Mouse (Mus musculus): ENCODE measurements around the gene Ldhd. TPM values are rescaled to one million over a fixed set of nuclear protein-coding genes. Genes with fewer than 3 reads are reported as not detected.

The Ldhd gene
- polyA plus RNA-seq, 1 experiment from 2014 or later: 0.11 TPM

GRCm38 (mm10) chr8:111587545-111588094 is 42.6 kb downstream of the Ldhd start:
- no peak for ATAC-seq (replicated peaks; ENCODE audit: low FRiP score)
- Histone ChIP-seq H3K4me3 (ENCODE audit: low read depth, low read length) (no peak overlapping the region), H3K36me3 (ENCODE audit: control insufficient read depth, insufficient read depth, low read length) (no peaks in the 10 kb centered on the region), H3K4me1 (replicated peaks; ENCODE audit: control insufficient read depth, insufficient read depth, low read length) (0 out of 2 replicates have a peak, but pooled peaks cover under 1% of the 10 kb centered on the region), H3K27ac (ENCODE audit: low read depth, low read length) (no peak overlapping the region), H3K27me3 (ENCODE audit: control insufficient read depth, insufficient read depth, low read length) (no peaks in the 10 kb centered on the region), H3K9ac (ENCODE audit: low read length) (no peak overlapping the region), H3K4me2 (ENCODE audit: low read depth, low read length, severe bottlenecking) (no peak overlapping the region), H3K9me3 (ENCODE audit: control insufficient read depth, low read length) (no peaks in the 10 kb centered on the region)
- DNase-seq (ENCODE audit: low spot score): no peak
- WGBS: 84% methylated on average over 1 of the region's 1 CpGs

DNA sequence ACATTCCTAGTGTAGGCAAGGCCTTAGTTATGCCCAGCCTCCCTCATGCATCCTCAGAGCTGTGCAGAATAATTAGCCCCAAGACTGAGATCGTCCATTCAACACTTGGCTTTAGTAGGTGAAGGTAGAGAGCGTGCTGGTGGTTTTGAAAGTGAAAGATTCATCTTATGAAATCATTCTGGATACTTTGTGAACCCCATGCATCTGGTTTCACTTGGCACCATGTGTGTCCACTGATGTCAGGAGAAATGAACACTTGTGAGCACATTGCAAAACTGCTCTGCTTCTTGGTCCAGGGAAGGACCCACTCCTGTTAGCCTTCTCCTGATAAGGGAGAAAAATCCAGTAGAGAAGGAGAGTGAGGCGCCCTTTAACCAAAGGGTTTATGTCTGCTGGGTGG is 45.2 kb downstream of the Ldhd start:
- Histone ChIP-seq H3K36me3 (ENCODE audit: control insufficient read depth, insufficient read depth, low read length) (no peaks in the 10 kb centered on the region), H3K9ac (ENCODE audit: low read length) (no peak overlapping the region), H3K9me3 (ENCODE audit: control insufficient read depth, low read length) (no peaks in the 10 kb centered on the region), H3K4me1 (replicated peaks; ENCODE audit: control insufficient read depth, insufficient read depth, low read length) (no peaks in the 10 kb centered on the region), H3K27ac (ENCODE audit: low read depth, low read length) (no peak overlapping the region), H3K4me2 (ENCODE audit: low read depth, low read length, severe bottlenecking) (no peak overlapping the region), H3K4me3 (ENCODE audit: low read depth, low read length) (no peak overlapping the region), H3K27me3 (ENCODE audit: control insufficient read depth, insufficient read depth, low read length) (no peaks in the 10 kb centered on the region)
- DNase-seq (ENCODE audit: low spot score): no peak
- 82% methylated on average over 3 of the region's 3 CpGs for WGBS
- ATAC-seq (replicated peaks; ENCODE audit: low FRiP score): no peak

DNA sequence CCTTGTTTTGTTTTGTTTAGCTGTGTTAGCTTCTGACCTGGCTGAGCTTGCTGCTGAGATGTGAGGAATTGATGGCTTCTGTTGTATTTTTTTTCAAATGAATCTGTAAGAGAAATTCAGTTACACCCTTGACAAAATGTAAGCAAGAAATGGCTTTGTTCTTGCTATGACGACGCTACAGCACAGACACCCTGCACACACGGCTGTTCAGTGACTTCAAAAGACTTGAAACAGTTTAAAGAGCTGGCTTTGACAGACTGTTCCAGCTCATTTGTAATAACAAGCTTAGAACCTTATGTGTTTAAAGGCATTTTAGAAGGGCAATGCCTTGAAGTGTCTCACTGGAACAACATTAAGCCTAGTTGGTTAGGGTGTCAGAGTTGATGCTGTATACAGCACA is 47.8 kb downstream of the Ldhd start:
- Histone ChIP-seq H3K27ac (ENCODE audit: low read depth, low read length) (no peak overlapping the region), H3K36me3 (ENCODE audit: control insufficient read depth, insufficient read depth, low read length) (no peaks in the 10 kb centered on the region), H3K4me3 (ENCODE audit: low read depth, low read length) (no peak overlapping the region), H3K4me2 (ENCODE audit: low read depth, low read length, severe bottlenecking) (no peak overlapping the region), H3K27me3 (ENCODE audit: control insufficient read depth, insufficient read depth, low read length) (no peaks in the 10 kb centered on the region), H3K9ac (ENCODE audit: low read length) (no peak overlapping the region), H3K9me3 (ENCODE audit: control insufficient read depth, low read length) (no peaks in the 10 kb centered on the region), H3K4me1 (replicated peaks; ENCODE audit: control insufficient read depth, insufficient read depth, low read length) (no peaks in the 10 kb centered on the region)
- no peak for DNase-seq (ENCODE audit: low spot score)
- WGBS: 78% methylated on average over 3 of the region's 3 CpGs
- no peak for ATAC-seq (replicated peaks; ENCODE audit: low FRiP score)

- WGBS: 98% methylated on average over 3 of the region's 3 CpGs
- Histone ChIP-seq H3K9ac (ENCODE audit: low read length) (no peak overlapping the region), H3K9me3 (ENCODE audit: control insufficient read depth, low read length) (no peaks in the 10 kb centered on the region), H3K27me3 (ENCODE audit: control insufficient read depth, insufficient read depth, low read length) (no peaks in the 10 kb centered on the region), H3K4me2 (ENCODE audit: low read depth, low read length, severe bottlenecking) (no peak overlapping the region), H3K4me3 (ENCODE audit: low read depth, low read length) (no peak overlapping the region), H3K36me3 (ENCODE audit: control insufficient read depth, insufficient read depth, low read length) (no peaks in the 10 kb centered on the region), H3K27ac (ENCODE audit: low read depth, low read length) (no peak overlapping the region), H3K4me1 (replicated peaks; ENCODE audit: control insufficient read depth, insufficient read depth, low read length) (no peaks in the 10 kb centered on the region)
- DNase-seq (ENCODE audit: low spot score): no peak
- no peak for ATAC-seq (replicated peaks; ENCODE audit: low FRiP score)
Measured at GRCm38 (mm10) chr8:111580306-111580705, 49.9 kb downstream of the Ldhd start.

DNA sequence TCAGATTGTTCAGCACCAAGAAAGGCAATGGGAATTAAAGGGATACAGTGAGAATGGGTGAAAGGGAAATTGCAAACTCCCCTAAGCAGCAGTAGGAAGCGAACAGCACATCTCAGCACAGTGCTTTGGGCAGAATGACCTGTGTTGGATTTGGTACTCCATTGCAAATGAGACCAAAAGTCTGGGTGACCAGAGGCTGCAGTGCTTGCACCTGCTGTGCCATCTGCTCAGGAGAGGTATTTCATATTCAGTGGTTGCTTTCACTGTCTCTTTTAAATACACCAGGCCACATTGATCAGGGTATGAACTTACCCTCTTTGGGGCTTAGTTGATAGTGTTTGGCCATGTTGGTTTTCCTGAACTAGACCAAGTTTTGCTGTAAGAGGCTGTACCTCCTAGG is 50.9 kb downstream of the Ldhd start:
- DNase-seq (ENCODE audit: low spot score) (no peak), ATAC-seq (replicated peaks; ENCODE audit: low FRiP score) (no peak)
- no peak overlapping the region for H3K4me3 ChIP-seq (ENCODE audit: low read depth, low read length)
- no peaks in the 10 kb centered on the region for H3K27me3 ChIP-seq (ENCODE audit: control insufficient read depth, insufficient read depth, low read length)
- no peaks in the 10 kb centered on the region for H3K36me3 ChIP-seq (ENCODE audit: control insufficient read depth, insufficient read depth, low read length)
- H3K27ac ChIP-seq (ENCODE audit: low read depth, low read length): no peak overlapping the region
- 91% methylated on average over 1 of the region's 1 CpGs for WGBS
- no peak overlapping the region for H3K4me2 ChIP-seq (ENCODE audit: low read depth, low read length, severe bottlenecking)
- H3K9ac ChIP-seq (ENCODE audit: low read length): no peak overlapping the region
- no peaks in the 10 kb centered on the region for H3K4me1 ChIP-seq (replicated peaks; ENCODE audit: control insufficient read depth, insufficient read depth, low read length)
- no peaks in the 10 kb centered on the region for H3K9me3 ChIP-seq (ENCODE audit: control insufficient read depth, low read length)

DNA sequence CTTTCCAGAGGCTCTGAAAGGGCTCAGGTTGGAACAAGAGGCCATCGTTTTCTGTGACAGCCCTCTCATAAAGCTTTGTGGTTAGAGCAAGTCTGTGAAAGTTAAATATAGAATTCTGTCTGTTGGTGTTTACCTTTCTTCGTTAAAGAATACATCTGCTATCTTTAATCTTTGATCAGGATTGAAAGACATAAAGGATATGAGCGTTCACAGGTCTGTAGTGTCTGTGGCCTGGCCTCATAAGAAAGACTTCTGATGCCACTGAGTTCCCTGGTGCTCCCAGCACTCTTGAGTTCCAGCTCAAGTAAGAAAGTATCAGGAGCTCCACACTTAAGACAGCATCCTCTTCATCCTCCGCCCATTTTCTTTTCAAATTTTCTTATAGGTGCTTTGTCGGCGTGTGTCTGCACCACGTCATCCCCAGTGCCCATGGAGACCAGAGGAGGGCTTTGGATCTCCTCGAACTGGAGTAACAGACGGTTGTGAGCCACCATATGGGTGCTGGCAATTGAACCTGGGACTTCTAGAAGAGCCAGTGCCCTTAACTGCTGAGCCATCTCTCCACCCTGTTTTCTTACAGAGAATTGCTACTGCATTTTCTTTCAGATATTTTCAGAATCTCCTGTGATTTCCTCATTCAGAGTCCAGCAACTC is 52.2 kb downstream of the Ldhd start:
- Histone ChIP-seq H3K4me3 (ENCODE audit: low read depth, low read length) (no peak overlapping the region), H3K4me2 (ENCODE audit: low read depth, low read length, severe bottlenecking) (no peak overlapping the region), H3K27me3 (ENCODE audit: control insufficient read depth, insufficient read depth, low read length) (no peaks in the 10 kb centered on the region), H3K36me3 (ENCODE audit: control insufficient read depth, insufficient read depth, low read length) (no peaks in the 10 kb centered on the region), H3K9me3 (ENCODE audit: control insufficient read depth, low read length) (no peaks in the 10 kb centered on the region), H3K9ac (ENCODE audit: low read length) (no peak overlapping the region), H3K4me1 (replicated peaks; ENCODE audit: control insufficient read depth, insufficient read depth, low read length) (0 out of 2 replicates have a peak, but pooled peaks cover 2% of the 10 kb centered on the region), H3K27ac (ENCODE audit: low read depth, low read length) (no peak overlapping the region)
- no peak for DNase-seq (ENCODE audit: low spot score)
- 93% methylated on average over 9 of the region's 9 CpGs for WGBS
- no peak for ATAC-seq (replicated peaks; ENCODE audit: low FRiP score)

- Histone ChIP-seq H3K9me3 (ENCODE audit: control insufficient read depth, low read length) (no peaks in the 10 kb centered on the region), H3K36me3 (ENCODE audit: control insufficient read depth, insufficient read depth, low read length) (no peaks in the 10 kb centered on the region)
- ATAC-seq (replicated peaks; ENCODE audit: low FRiP score): no peak
Measured at GRCm38 (mm10) chr8:111576501-111576900, 53.7 kb downstream of the Ldhd start.

DNA sequence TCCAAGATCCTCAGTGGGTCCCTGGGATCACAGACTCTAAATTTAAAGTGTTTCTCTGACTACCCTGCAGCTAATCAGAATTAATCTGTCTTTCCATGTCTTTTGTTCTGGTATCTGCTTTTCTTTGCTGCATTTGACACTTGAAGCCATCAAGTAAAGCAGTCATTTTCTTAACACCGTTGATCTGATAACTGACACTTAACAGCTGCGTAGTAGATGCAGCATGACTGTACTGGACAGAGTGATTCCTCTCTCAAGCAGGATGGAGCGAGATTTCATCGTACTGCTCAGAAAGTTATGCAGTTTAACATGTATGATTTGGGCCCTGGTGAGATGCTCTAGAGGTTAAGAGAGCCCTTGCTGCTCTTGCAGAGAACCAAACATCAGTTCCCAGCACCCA is 54.7 kb downstream of the Ldhd start:
- no peak overlapping the region for H3K4me3 ChIP-seq (ENCODE audit: low read depth, low read length)
- H3K36me3 ChIP-seq (ENCODE audit: control insufficient read depth, insufficient read depth, low read length): no peaks in the 10 kb centered on the region
- peaks cover 4% of the 10 kb centered on the region; the same call in 1 of the 2 replicates for H3K4me1 ChIP-seq (replicated peaks; ENCODE audit: control insufficient read depth, insufficient read depth, low read length)
- H3K9me3 ChIP-seq (ENCODE audit: control insufficient read depth, low read length): no peaks in the 10 kb centered on the region
- H3K27me3 ChIP-seq (ENCODE audit: control insufficient read depth, insufficient read depth, low read length): no peaks in the 10 kb centered on the region
- 94% methylated on average over 4 of the region's 4 CpGs for WGBS
- ATAC-seq (replicated peaks; ENCODE audit: low FRiP score): no peak
- no peak overlapping the region for H3K27ac ChIP-seq (ENCODE audit: low read depth, low read length)
- no peak overlapping the region for H3K4me2 ChIP-seq (ENCODE audit: low read depth, low read length, severe bottlenecking)
- no peak for DNase-seq (ENCODE audit: low spot score)
- no peak overlapping the region for H3K9ac ChIP-seq (ENCODE audit: low read length)

More at GRCm38 (mm10) chr8:111576501-111576900, 53.7 kb downstream of the Ldhd start:
- H3K4me3 ChIP-seq (ENCODE audit: low read depth, low read length): no peak overlapping the region
- DNase-seq (ENCODE audit: low spot score): no peak
- no peak overlapping the region for H3K9ac ChIP-seq (ENCODE audit: low read length)
- H3K27me3 ChIP-seq (ENCODE audit: control insufficient read depth, insufficient read depth, low read length): no peaks in the 10 kb centered on the region
- H3K4me1 ChIP-seq (replicated peaks; ENCODE audit: control insufficient read depth, insufficient read depth, low read length): 0 out of 2 replicates have a peak, but pooled peaks cover 4% of the 10 kb centered on the region
- no peak overlapping the region for H3K4me2 ChIP-seq (ENCODE audit: low read depth, low read length, severe bottlenecking)
- H3K27ac ChIP-seq (ENCODE audit: low read depth, low read length): no peak overlapping the region

DNA sequence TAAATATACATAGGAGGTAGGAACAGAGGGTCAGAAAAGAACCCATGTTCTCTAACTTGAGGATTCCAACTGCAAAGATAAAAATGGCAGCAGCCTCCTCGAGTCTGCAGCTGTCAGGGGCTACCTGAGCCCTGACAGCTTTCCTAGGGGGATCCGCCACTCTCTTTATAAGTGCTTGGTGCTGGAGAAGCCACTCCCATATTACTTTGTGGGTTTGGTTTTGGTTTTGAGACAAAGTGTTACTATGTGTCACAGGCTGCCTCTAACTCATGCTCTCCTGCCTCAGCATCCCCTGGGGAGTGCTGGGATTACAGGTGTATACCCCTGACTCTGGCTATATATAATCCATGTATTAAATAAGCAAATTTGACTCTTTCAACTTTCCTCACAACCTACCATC is 56.2 kb downstream of the Ldhd start:
- H3K27me3 ChIP-seq (ENCODE audit: control insufficient read depth, insufficient read depth, low read length): no peaks in the 10 kb centered on the region
- peaks cover 4% of the 10 kb centered on the region; the same call in 1 of the 2 replicates for H3K4me1 ChIP-seq (replicated peaks; ENCODE audit: control insufficient read depth, insufficient read depth, low read length)
- H3K27ac ChIP-seq (ENCODE audit: low read depth, low read length): no peak overlapping the region
- no peak overlapping the region for H3K9ac ChIP-seq (ENCODE audit: low read length)
- WGBS: 83% methylated on average over 2 of the region's 2 CpGs
- no peak overlapping the region for H3K4me3 ChIP-seq (ENCODE audit: low read depth, low read length)
- no peaks in the 10 kb centered on the region for H3K36me3 ChIP-seq (ENCODE audit: control insufficient read depth, insufficient read depth, low read length)
- no peak for ATAC-seq (replicated peaks; ENCODE audit: low FRiP score)
- no peaks in the 10 kb centered on the region for H3K9me3 ChIP-seq (ENCODE audit: control insufficient read depth, low read length)
- no peak overlapping the region for H3K4me2 ChIP-seq (ENCODE audit: low read depth, low read length, severe bottlenecking)
- no peak for DNase-seq (ENCODE audit: low spot score)
